Mouse (Mus musculus) heart, embryonic 15.5 days (tissue): ENCODE measurements around the gene Tfrc. TPM values are rescaled to one million over a fixed set of nuclear protein-coding genes. Genes with fewer than 3 reads are reported as not detected.

Experiments used
- ATAC-seq: fragments of 200-750 bp; cut with Nextera tagmentation; replicated peaks from 2 replicates; pipeline ENCODE4 v1.8.0; 2017; ENCODE audit warnings: low read depth, moderate TSS enrichment; ENCODE audit not compliant: insufficient number of reproducible peaks, insufficient read depth, low FRiP score
- H3K27ac ChIP-seq: fragments of 300-500 bp; sonication (generic); 2 replicates; pipeline ENCODE4 v1.5.1; 2015; ENCODE audit warnings: mild to moderate bottlenecking, inconsistent platforms
- H3K27me3 ChIP-seq: fragments of 300-500 bp; sonication (generic); 2 replicates; pipeline ENCODE4 v1.6.1; 2015; ENCODE audit warnings: inconsistent platforms
- H3K36me3 ChIP-seq: fragments of 300-500 bp; sonication (generic); 2 replicates; pipeline ENCODE4 v1.6.1; 2015; ENCODE audit warnings: mild to moderate bottlenecking, inconsistent platforms
- H3K4me1 ChIP-seq: fragments of 300-500 bp; sonication (generic); replicated peaks from 2 replicates; pipeline ENCODE4 v1.6.1; 2015; ENCODE audit warnings: inconsistent platforms
- H3K4me2 ChIP-seq: fragments of 300-500 bp; sonication (generic); 2 replicates; pipeline ENCODE4 v1.6.1; 2015; ENCODE audit warnings: inconsistent platforms, mild to moderate bottlenecking, moderate library complexity
- H3K4me3 ChIP-seq: fragments of 300-500 bp; sonication (generic); 2 replicates; pipeline ENCODE4 v1.5.1; 2015; ENCODE audit warnings: mild to moderate bottlenecking, inconsistent platforms
- H3K9ac ChIP-seq: fragments of 300-500 bp; sonication (generic); 2 replicates; pipeline ENCODE4 v1.6.1; 2015; ENCODE audit warnings: mild to moderate bottlenecking, inconsistent platforms
- H3K9me3 ChIP-seq: fragments of 300-500 bp; sonication (generic); replicated peaks from 2 replicates; pipeline ENCODE4 v1.6.1; 2016; ENCODE audit warnings: inconsistent platforms
- WGBS: fragments of 180-500 bp; shearing (Covaris S2); methylation state at CpG from one replicate; pipeline ENCODE4 v1.1.7; 2015; ENCODE audit warnings: mixed read lengths; 5-methylcytosine and 5-hydroxymethylcytosine counted together
- polyA plus RNA-seq: library from polyadenylated mRNA; unstranded; fragments of >200 nt; fragmentation: Nextera tagmentation; extraction: Ambion mirVana; gene quantifications from 2 replicates; pipeline ENCODE4 v1.2.1, GENCODE M21; 2015

Gene Tfrc
- polyA plus RNA-seq, 1 experiment from 2014 or later = 34.8 TPM

DNA sequence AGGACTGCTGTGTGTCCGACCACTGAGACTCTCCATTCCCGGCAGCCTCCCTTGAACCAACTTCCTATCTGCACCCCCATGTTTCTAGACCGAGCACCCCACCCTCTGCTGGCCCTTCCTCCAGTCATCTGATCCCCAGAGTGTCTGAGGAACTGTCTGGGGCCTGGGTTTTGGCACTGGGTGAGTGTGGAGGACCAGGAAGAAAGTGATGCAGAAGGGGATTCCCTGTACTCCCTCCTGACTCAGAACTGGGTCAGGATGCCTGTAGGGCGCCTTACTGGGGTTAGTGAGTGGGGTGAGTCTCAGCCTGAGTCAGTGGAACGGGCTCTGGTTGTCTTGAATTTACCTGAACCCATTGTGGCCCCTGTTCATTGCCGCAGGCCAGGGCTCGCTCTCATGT lies 63.5 kb downstream of the Tfrc start:
- ATAC-seq = no peak
- no peak overlapping the region for H3K9ac ChIP-seq
- WGBS = 80% methylated on average over 7 of the region's 7 CpGs
- H3K4me3 ChIP-seq = no peak overlapping the region
- peaks cover 50% of the 10 kb centered on the region for H3K4me1 ChIP-seq
- peaks cover 21% of the 10 kb centered on the region for H3K36me3 ChIP-seq
- no peak overlapping the region for H3K4me2 ChIP-seq
- no peaks in the 10 kb centered on the region for H3K27me3 ChIP-seq
- H3K27ac ChIP-seq = no peak overlapping the region
- H3K9me3 ChIP-seq = no peaks in the 10 kb centered on the region

DNA sequence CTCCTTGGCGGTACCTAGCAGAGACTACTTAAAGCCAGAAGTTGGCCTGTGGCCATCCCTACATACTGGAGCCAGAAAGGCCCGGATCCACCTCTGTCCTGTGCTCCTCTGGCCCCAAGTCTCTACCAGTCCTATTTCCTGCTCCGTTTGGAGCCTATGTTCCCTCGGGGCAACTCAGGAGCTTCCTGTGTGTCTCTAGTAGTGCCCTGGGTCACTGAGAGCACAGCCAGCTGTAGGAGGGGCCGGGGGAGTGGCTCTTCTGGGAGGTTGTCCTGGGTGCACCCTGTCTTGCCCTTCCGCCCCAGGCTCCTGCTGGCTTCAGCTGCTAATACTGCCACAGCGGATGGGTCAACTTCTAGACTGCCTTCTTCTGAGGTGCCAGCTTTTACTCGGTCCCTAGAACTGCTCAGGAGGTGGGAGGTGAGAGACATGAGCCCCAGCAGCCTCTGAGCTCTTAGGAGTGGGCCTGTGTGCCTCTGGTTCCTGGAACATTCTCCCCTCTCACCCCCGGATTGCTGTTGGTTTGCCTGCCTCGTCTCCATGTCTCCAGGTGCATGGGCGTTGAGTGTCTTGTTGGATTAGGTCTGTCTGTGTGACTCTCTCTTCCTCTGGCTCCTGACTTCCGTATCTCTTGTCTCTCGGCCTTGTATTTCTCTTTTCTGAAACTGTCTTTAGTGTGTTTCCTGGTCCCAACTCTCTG lies 64.3 kb downstream of the Tfrc start:
- Histone ChIP-seq H3K27ac (no peak overlapping the region), H3K36me3 (peaks cover 24% of the 10 kb centered on the region), H3K9ac (no peak overlapping the region), H3K9me3 (no peaks in the 10 kb centered on the region), H3K4me3 (no peak overlapping the region), H3K4me2 (no peak overlapping the region), H3K4me1 (peaks cover 42% of the 10 kb centered on the region), H3K27me3 (no peaks in the 10 kb centered on the region)
- no peak for ATAC-seq
- 67% methylated on average over 13 of the region's 13 CpGs for WGBS

DNA sequence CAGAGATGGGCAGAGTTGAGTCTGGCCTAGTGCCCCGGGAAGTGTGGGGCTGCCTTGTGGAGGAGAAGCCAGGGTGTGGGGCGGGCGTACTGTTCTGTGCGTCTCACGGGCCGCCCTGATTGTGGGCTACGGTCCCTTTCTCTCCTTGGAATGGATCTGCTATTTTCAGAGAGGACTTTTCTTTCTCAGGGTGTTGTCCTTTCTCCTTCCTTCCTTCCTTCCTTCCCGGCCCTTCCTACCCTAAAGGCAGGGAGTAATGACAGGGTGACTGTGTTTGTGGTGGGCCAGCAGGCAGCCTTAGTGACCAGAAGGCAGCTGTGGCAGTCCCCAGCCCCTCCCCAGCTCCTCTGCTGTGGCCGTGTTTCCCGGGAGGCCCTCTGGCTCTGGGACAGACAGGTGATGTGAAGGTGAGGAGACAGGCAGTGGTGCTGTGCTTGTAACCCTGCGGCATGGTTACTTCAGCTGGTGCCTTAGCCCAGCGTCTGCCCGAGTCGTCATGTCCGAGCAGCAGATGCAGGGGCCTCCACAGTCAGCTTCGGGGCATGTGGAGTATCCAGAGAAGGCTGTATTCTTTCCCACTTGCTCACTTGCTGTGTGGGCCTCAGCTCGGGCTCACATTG lies 65.5 kb downstream of the Tfrc start:
- H3K27ac ChIP-seq = no peak overlapping the region
- H3K9me3 ChIP-seq = no peaks in the 10 kb centered on the region
- no peak overlapping the region for H3K4me3 ChIP-seq
- no peak overlapping the region for H3K9ac ChIP-seq
- no peaks in the 10 kb centered on the region for H3K27me3 ChIP-seq
- peaks cover 35% of the 10 kb centered on the region for H3K4me1 ChIP-seq
- H3K4me2 ChIP-seq = no peak overlapping the region
- peaks cover 27% of the 10 kb centered on the region for H3K36me3 ChIP-seq
- ATAC-seq = no peak
- 84% methylated on average over 17 of the region's 17 CpGs for WGBS

DNA sequence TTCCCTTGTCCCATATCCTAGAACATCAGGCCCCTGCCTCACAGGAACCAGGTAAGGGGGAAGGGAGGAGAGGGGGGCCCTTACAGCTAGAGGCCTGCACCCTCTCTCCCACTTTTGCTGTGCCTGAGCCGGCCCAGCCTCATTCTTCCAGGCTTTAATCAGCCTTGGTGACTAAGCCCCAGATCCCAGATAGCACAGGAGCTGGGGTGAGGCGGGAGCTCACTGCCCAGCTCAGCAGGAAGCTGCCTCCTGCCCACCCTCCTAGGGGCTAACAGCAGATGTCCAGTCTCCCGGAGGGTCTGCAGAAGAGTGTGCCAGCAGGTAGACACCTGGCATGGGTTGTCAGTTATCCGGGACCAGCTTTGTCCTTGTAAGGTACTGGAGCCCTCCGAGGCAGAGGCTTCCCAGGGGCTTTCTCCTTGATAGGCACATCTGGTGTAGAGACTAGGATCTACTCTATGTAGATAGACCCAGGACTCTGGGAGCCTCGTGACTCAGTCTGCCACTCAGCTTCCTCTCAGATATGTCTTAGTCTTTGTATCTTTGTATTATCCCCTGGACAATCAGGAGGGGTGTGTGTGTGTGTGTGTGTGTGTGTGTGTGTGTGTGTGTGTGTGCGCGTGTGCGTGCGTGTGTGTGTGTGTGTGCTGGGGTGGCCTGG lies 68.5 kb downstream of the Tfrc start:
- no peak for ATAC-seq
- H3K36me3 ChIP-seq = peaks cover 38% of the 10 kb centered on the region; the same call in 1 of the 2 replicates
- H3K9me3 ChIP-seq = no peaks in the 10 kb centered on the region
- H3K27ac ChIP-seq = no peak overlapping the region
- no peak overlapping the region for H3K4me3 ChIP-seq
- H3K4me1 ChIP-seq = peaks cover 13% of the 10 kb centered on the region
- no peaks in the 10 kb centered on the region for H3K27me3 ChIP-seq
- 77% methylated on average over 10 of the region's 10 CpGs for WGBS
- H3K9ac ChIP-seq = no peak overlapping the region; the same call in 1 of the 2 replicates
- no peak overlapping the region for H3K4me2 ChIP-seq

DNA sequence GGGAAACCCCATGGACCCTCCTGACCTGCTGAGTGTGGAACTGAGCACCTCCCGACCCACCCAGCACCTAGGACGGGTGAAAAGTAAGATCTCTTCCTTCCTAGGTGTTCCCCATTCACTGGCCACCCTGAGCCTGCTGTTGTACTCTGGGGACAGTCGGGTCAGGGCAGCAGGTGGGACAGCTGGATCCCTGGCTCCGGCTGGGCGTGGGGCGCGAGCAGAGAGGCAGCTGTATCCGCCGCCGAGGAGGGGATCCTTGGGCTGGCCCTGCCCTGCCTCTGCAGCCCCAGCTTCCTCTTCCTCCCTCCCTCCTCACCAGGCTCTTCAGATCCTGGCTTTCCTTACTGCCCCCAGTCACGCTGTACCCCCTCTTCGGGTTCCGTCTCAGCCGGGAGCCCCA lies 69.2 kb downstream of the Tfrc start:
- H3K36me3 ChIP-seq = peaks cover 42% of the 10 kb centered on the region; the same call in 1 of the 2 replicates
- WGBS = 80% methylated on average over 14 of the region's 14 CpGs
- no peak for ATAC-seq

DNA sequence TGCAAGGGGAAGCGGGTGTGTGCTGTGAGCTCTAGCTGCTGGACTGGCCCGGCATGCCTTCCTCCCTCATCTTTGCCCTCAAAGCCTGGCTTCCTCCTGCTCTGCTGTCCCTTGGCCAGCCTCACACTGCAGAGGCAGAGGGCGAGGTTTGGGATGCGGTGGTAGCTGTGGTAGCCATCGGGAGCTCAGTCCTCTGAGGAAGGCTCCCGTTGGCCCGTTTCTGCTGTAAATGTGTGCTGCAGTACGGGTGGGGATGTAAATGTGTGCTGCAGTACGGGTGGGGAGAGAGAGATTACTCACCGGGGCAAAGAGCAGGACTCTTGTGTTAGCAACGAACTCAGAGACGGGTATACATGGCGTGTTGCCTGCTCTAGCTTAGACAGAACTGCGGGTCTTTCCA lies 70.1 kb downstream of the Tfrc start:
- 0 out of 2 replicates have a peak, but pooled peaks cover 3% of the 10 kb centered on the region for H3K4me1 ChIP-seq
- no peak overlapping the region for H3K27ac ChIP-seq
- H3K27me3 ChIP-seq = no peaks in the 10 kb centered on the region
- no peak overlapping the region for H3K4me3 ChIP-seq
- 79% methylated on average over 14 of the region's 14 CpGs for WGBS
- no peak for ATAC-seq
- H3K36me3 ChIP-seq = peaks cover 42% of the 10 kb centered on the region; the same call in 1 of the 2 replicates
- no peak overlapping the region for H3K4me2 ChIP-seq
- H3K9ac ChIP-seq = no peak overlapping the region
- no peaks in the 10 kb centered on the region for H3K9me3 ChIP-seq

More for the DNA sequence above, 69.2 kb downstream of the Tfrc start:
- H3K27me3 ChIP-seq = no peaks in the 10 kb centered on the region
- no peaks in the 10 kb centered on the region for H3K9me3 ChIP-seq
- no peak overlapping the region for H3K4me2 ChIP-seq
- H3K4me1 ChIP-seq = peaks cover 7% of the 10 kb centered on the region
- H3K9ac ChIP-seq = no peak overlapping the region
- H3K27ac ChIP-seq = no peak overlapping the region
- no peak overlapping the region for H3K4me3 ChIP-seq

DNA sequence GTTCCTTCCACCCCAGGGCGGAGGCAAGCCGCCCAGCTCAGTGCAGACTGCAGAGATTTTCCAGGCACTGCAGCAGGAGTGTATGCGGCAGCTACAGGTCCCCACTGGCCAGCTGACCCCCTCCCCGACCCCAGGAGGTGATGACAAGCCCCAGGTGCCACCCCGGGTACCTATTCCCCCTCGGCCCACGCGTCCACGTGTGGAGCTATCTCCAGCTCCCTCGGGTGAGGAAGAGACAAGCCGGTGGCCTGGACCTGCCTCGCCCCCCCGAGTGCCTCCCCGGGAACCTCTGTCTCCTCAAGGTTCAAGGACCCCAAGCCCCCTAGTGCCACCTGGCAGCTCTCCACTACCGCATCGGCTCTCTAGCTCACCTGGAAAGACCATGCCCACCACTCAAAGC lies 71.3 kb downstream of the Tfrc start:
- no peak for ATAC-seq
- H3K4me1 ChIP-seq = 0 out of 2 replicates have a peak, but pooled peaks cover 3% of the 10 kb centered on the region
- no peaks in the 10 kb centered on the region for H3K27me3 ChIP-seq
- H3K4me3 ChIP-seq = no peak overlapping the region
- H3K9me3 ChIP-seq = no peaks in the 10 kb centered on the region
- no peak overlapping the region for H3K4me2 ChIP-seq
- H3K36me3 ChIP-seq = peaks cover 42% of the 10 kb centered on the region; the same call in 1 of the 2 replicates
- H3K9ac ChIP-seq = no peak overlapping the region
- no peak overlapping the region for H3K27ac ChIP-seq
- 84% methylated on average over 16 of the region's 16 CpGs for WGBS

DNA sequence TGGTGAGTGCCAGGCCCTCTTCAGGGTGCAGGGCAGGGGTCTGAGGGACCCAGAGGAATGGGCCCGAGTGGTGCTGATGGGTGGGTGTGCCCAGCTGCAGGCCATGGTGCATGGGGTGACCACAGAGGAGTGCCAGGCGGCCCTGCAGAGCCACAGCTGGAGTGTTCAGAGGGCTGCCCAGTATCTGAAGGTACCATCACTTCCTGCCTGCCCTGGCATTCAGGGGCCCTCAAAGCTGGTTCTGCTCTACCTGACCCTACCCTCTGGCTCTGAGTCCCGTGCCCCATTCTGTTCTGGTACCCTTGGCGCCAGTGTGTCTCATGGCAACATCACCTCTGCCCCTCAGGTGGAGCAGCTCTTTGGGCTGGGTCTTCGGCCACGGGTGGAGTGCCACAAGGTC lies 72.1 kb downstream of the Tfrc start:
- no peak overlapping the region for H3K4me3 ChIP-seq
- no peaks in the 10 kb centered on the region for H3K9me3 ChIP-seq
- no peak overlapping the region for H3K9ac ChIP-seq
- ATAC-seq = no peak
- WGBS = 93% methylated on average over 6 of the region's 6 CpGs
- no peak overlapping the region for H3K4me2 ChIP-seq
- no peaks in the 10 kb centered on the region for H3K27me3 ChIP-seq
- peaks cover 39% of the 10 kb centered on the region; the same call in 1 of the 2 replicates for H3K36me3 ChIP-seq
- H3K4me1 ChIP-seq = 0 out of 2 replicates have a peak, but pooled peaks cover 3% of the 10 kb centered on the region
- no peak overlapping the region for H3K27ac ChIP-seq

DNA sequence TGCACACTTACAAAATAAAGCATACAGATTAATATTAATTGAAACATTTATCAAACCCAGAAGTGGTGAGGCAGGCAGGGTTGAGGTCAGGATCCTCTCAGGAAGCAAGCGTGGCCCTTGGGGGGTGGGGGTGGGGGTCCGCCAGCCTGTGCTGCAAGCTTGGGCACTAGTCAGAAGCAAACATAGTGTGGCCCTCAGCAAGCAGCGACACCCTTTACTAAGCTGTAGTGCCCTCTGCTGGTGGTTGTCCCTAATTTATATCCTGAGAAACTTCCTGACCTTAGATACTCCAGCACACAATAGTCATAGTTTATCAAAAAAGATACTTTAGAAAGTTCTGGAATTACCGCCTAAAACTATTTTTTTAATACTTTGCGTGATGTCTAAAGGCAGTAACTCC lies 73.5 kb downstream of the Tfrc start:
- no peak for ATAC-seq
- peaks cover 26% of the 10 kb centered on the region; the same call in 1 of the 2 replicates for H3K36me3 ChIP-seq
- H3K9me3 ChIP-seq = no peaks in the 10 kb centered on the region
- no peaks in the 10 kb centered on the region for H3K4me1 ChIP-seq
- no peaks in the 10 kb centered on the region for H3K27me3 ChIP-seq
- 22% methylated on average over 5 of the region's 5 CpGs for WGBS
- no peak overlapping the region for H3K4me3 ChIP-seq
- no peak overlapping the region for H3K27ac ChIP-seq
- no peak overlapping the region for H3K4me2 ChIP-seq
- H3K9ac ChIP-seq = no peak overlapping the region
